In genomic region chr19:12460282-12461249, GRCm38 (mm10) we compare ENCODE assay signal across 15 mouse cellular contexts. TPM values are rescaled to one million over a fixed set of nuclear protein-coding genes. Genes with fewer than 3 reads are reported as not detected.
DNase-seq lines count a peak whose midpoint lies in the region; TF ChIP-seq lines count a peak whose summit lies in the region.
"Had no signal": no experiment of that assay in that cellular context is flagged by ENCODE, and none has a peak within 500 bp of the region (broad histone marks: within the 10 kb centered on the region; RNA-seq: fewer than 3 reads in every experiment).

Gene Mpeg1, plus strand, starts transcription at chr19:12460779.

- no peaks in the 10 kb centered on the region for H3K36me3 ChIP-seq in liver, adult 2 months (ENCODE audit: control insufficient read depth, insufficient read depth, low read length)
- peaks cover 1 to 29% of the 10 kb centered on the region in 2 experiments for H3K36me3 ChIP-seq in CH12.LX (replicated peaks in 1 of 2; ENCODE audit: control insufficient read depth in 1 of 2, insufficient read depth in 1 of 2, low read length in 1 of 2)
- peaks cover 16% of the 10 kb centered on the region for H3K36me3 ChIP-seq in megakaryocyte, embryonic 14.5 days (replicated peaks; ENCODE audit: low read length)
- H3K36me3 ChIP-seq: embryonic facial prominence, embryonic 13.5 days; lung, embryonic 15.5 days; neural tube, embryonic 15.5 days had no signal

- TF ChIP-seq RAD21 in CH12.LX (IDR thresholded peaks at IDR 0.05; ENCODE audit: low read depth, low read length) = no peak

- H3K79me2 ChIP-seq in liver, adult 2 months (ENCODE audit: control insufficient read depth, insufficient read depth, low read length) = no peaks in the 10 kb centered on the region
- H3K79me2 ChIP-seq in CH12.LX (replicated peaks; ENCODE audit: control insufficient read depth, extremely low read depth, insufficient read depth, poor library complexity, severe bottlenecking) = peaks cover 46% of the 10 kb centered on the region

- no peak for TF ChIP-seq CTCF in liver, adult 2 months (IDR thresholded peaks at IDR 0.05; ENCODE audit: low read depth, low read length)
- no peak for TF ChIP-seq CTCF in CH12.LX (conservative IDR thresholded peaks at IDR 0.05 in 1 of 2, IDR thresholded peaks at IDR 0.05 in 1 of 2; ENCODE audit: low read depth in 2 of 2, low read length in 2 of 2)
- no peak for TF ChIP-seq CTCF in bone marrow, adult 2 months (IDR thresholded peaks at IDR 0.05; ENCODE audit: control insufficient read depth, insufficient read depth, low read length)

- H3K9me3 ChIP-seq in CH12.LX (replicated peaks; ENCODE audit: low read length) = no peaks in the 10 kb centered on the region
- H3K9me3 ChIP-seq in megakaryocyte, embryonic 14.5 days = no peaks in the 10 kb centered on the region
- H3K9me3 ChIP-seq: embryonic facial prominence, embryonic 13.5 days; hindbrain, embryonic 12.5 days; lung, embryonic 15.5 days; neural tube, embryonic 15.5 days had no signal

- H3K27ac ChIP-seq in liver, adult 2 months (replicated peaks; ENCODE audit: insufficient read depth, low read depth, low read length) = peak within 1 kb of the TSS; percentile 44
- peak within 1 kb of the TSS; percentile 96 for H3K27ac ChIP-seq in CH12.LX (ENCODE audit: insufficient read depth, low read depth)
- peak within 1 kb of the TSS; percentile 84 for H3K27ac ChIP-seq in bone marrow, adult 2 months (ENCODE audit: control insufficient read depth, insufficient read depth, low read depth, low read length, poor library complexity)
- H3K27ac ChIP-seq: embryonic facial prominence, embryonic 13.5 days; heart, adult 2 months; hindbrain, embryonic 12.5 days; lung, embryonic 15.5 days; neural tube, embryonic 15.5 days had no signal

- peak; percentile 91 for TF ChIP-seq EP300 in CH12.LX (IDR thresholded peaks at IDR 0.05; ENCODE audit: low read length)

- DNase-seq in liver, adult 2 months (ENCODE audit: extremely low read depth, low read depth, low spot score) = peak; percentile 54
- DNase-seq in liver (no peak), CH12.LX (ENCODE audit: extremely low read depth) (peak; percentile 78)
- DNase-seq in right cerebral cortex, postnatal 25 days = no peak
- no peak for DNase-seq in gastrocnemius, postnatal 14 days
- DNase-seq in kidney, adult 18-20 months = no peak
- DNase-seq: cerebellum, adult 8-10 months; heart, adult 2 months; thymus, adult 18-20 months had no signal

- intact Hi-C loops in gastrocnemius, postnatal 14 days (cut with DNase I; ENCODE audit: low total_unique reads) = loop anchor here (5.0 kb wide), 1 partner anchor 52 kb away; no protein-coding TSS in a partner anchor

- peak within 1 kb of the TSS; percentile 87 for H3K4me2 ChIP-seq in CH12.LX (ENCODE audit: insufficient read depth, low read depth, poor library complexity, severe bottlenecking)
- H3K4me2 ChIP-seq: embryonic facial prominence, embryonic 13.5 days; hindbrain, embryonic 12.5 days; lung, embryonic 15.5 days; neural tube, embryonic 15.5 days had no signal

- TF ChIP-seq POLR2A in liver, adult 2 months (IDR thresholded peaks at IDR 0.05; ENCODE audit: extremely low read depth, insufficient read depth, low read length) = no peak
- peak; percentile 56; the same call in 1 of the 2 replicates for TF ChIP-seq POLR2A in CH12.LX (IDR thresholded peaks at IDR 0.05; ENCODE audit: low read depth, low read length)
- TF ChIP-seq POLR2A in bone marrow, adult 2 months (IDR thresholded peaks at IDR 0.05; ENCODE audit: borderline replicate concordance, control insufficient read depth, low read depth, low read length) = no peak

- in situ Hi-C loops in CH12.LX (cut with MboI; ENCODE audit: low pct_ligation_motif_present, low pct_unique_long_range_greater_than_20kb, low sequenced_read_pairs) = loop anchor here (5.0 kb wide), 1 partner anchor 42 kb away; the partner anchor contains the start of gene Dtx4

- H3K4me3 ChIP-seq in liver, adult 2 months (ENCODE audit: insufficient read depth, low read depth, low read length) = peak within 1 kb of the TSS; percentile 46
- H3K4me3 ChIP-seq in CH12.LX (replicated peaks in 1 of 3; ENCODE audit: low read depth in 2 of 3, low read length in 2 of 3, poor library complexity in 1 of 3) = peak within 1 kb of the TSS; percentile 74 to 99 (median 92)
- peak within 1 kb of the TSS; percentile 71 for H3K4me3 ChIP-seq in bone marrow, adult 2 months (replicated peaks; ENCODE audit: control insufficient read depth, low read depth, low read length)
- peak within 1 kb of the TSS; percentile 83 for H3K4me3 ChIP-seq in megakaryocyte, embryonic 14.5 days (replicated peaks)
- H3K4me3 ChIP-seq: embryonic facial prominence, embryonic 13.5 days; heart, adult 2 months; hindbrain, embryonic 12.5 days; lung, embryonic 15.5 days; neural tube, embryonic 15.5 days had no signal

- dilution Hi-C loops in CH12.LX (cut with MboI; ENCODE audit: extremely low pct_ligation_motif_present, extremely low pct_unique_long_range_greater_than_20kb, low sequenced_read_pairs) = no loop called here

- WGBS in liver, adult 2 months = 61% methylated on average over 11 of the region's 11 CpGs
- WGBS in bone marrow, adult 2 months = 53% methylated on average over 11 of the region's 11 CpGs

- peaks cover 7% of the 10 kb centered on the region; the same call in 1 of the 2 replicates for H3K4me1 ChIP-seq in liver, adult 2 months (ENCODE audit: control insufficient read depth, insufficient read depth, low read length)
- H3K4me1 ChIP-seq in CH12.LX (ENCODE audit: control insufficient read depth in 1 of 2, insufficient read depth in 2 of 2) = peaks cover 4 to 26% of the 10 kb centered on the region in 2 experiments; a peak in 3 of 4 replicates
- H3K4me1 ChIP-seq in bone marrow, adult 2 months (ENCODE audit: control insufficient read depth, insufficient read depth, low read length) = peaks cover 7% of the 10 kb centered on the region; the same call in 1 of the 2 replicates
- peaks cover 72% of the 10 kb centered on the region for H3K4me1 ChIP-seq in megakaryocyte, embryonic 14.5 days
- H3K4me1 ChIP-seq: hindbrain, embryonic 12.5 days; neural tube, embryonic 15.5 days had no signal

- no peaks in the 10 kb centered on the region for H3K27me3 ChIP-seq in liver, adult 2 months (ENCODE audit: control insufficient read depth, insufficient read depth, low read length)
- no peaks in the 10 kb centered on the region for H3K27me3 ChIP-seq in CH12.LX (replicated peaks)
- H3K27me3 ChIP-seq in megakaryocyte, embryonic 14.5 days (replicated peaks) = no peaks in the 10 kb centered on the region
- H3K27me3 ChIP-seq: embryonic facial prominence, embryonic 13.5 days; hindbrain, embryonic 12.5 days; lung, embryonic 15.5 days; neural tube, embryonic 15.5 days had no signal

- peak within 1 kb of the TSS; percentile 23; the same call in 1 of the 2 replicates for H3K9ac ChIP-seq in liver, adult 2 months (ENCODE audit: low read depth, low read length)
- H3K9ac ChIP-seq in CH12.LX (ENCODE audit: insufficient read depth, low read depth) = peak within 1 kb of the TSS; percentile 88
- H3K9ac ChIP-seq: embryonic facial prominence, embryonic 13.5 days; hindbrain, embryonic 12.5 days; lung, embryonic 15.5 days; neural tube, embryonic 15.5 days had no signal

TF ChIP-seq in CH12.LX, 34 proteins besides CTCF, POLR2A, EP300 and RAD21 (continues in another document):
- TF ChIP-seq TCF12 (IDR thresholded peaks at IDR 0.05; ENCODE audit: low read depth, low read length) (peak; percentile 62), CHD2 (IDR thresholded peaks at IDR 0.05; ENCODE audit: low read length) (peak; percentile 71), ZMIZ1 (IDR thresholded peaks at IDR 0.05; ENCODE audit: low read depth, low read length) (peak; percentile 67), ELF1 (IDR thresholded peaks at IDR 0.05; ENCODE audit: low read depth, low read length) (no peak), GABPA (IDR thresholded peaks at IDR 0.05; ENCODE audit: insufficient replicate concordance, low read depth, low read length) (no peak), MXI1 (IDR thresholded peaks at IDR 0.05; ENCODE audit: low read depth, low read length) (no peak; the same call in 1 of the 2 replicates), CHD1 (IDR thresholded peaks at IDR 0.05; ENCODE audit: low read depth, low read length) (peak; percentile 23; the same call in 1 of the 2 replicates), IRF4 (IDR thresholded peaks at IDR 0.05; ENCODE audit: low read depth, low read length) (peak; percentile 88), USF1 (IDR thresholded peaks at IDR 0.05; ENCODE audit: low read depth, low read length) (no peak), NELFE (IDR thresholded peaks at IDR 0.05; ENCODE audit: low read depth, low read length) (peak; percentile 46), MYC (IDR thresholded peaks at IDR 0.05; ENCODE audit: low read depth, low read length) (peak; percentile 49; the same call in 1 of the 2 replicates), USF2 (conservative IDR thresholded peaks at IDR 0.05; ENCODE audit: low read depth, low read length) (no peak), SIN3A (IDR thresholded peaks at IDR 0.05; ENCODE audit: low read length) (peak; percentile 89), RCOR1 (conservative IDR thresholded peaks at IDR 0.05; ENCODE audit: low read depth, low read length) (0 out of 2 replicates have a peak, but pooled peaks have one; percentile 62), POLR2AphosphoS2 (IDR thresholded peaks at IDR 0.05; ENCODE audit: low read depth, low read length) (no peak), ZKSCAN1 (IDR thresholded peaks at IDR 0.05; ENCODE audit: borderline replicate concordance, low read depth, low read length) (no peak), E2F4 (IDR thresholded peaks at IDR 0.05; ENCODE audit: insufficient replicate concordance, low read depth, low read length) (0 out of 2 replicates have a peak, but pooled peaks have one; percentile 50), TBP (conservative IDR thresholded peaks at IDR 0.05; ENCODE audit: low read depth, low read length) (peak; percentile 82), UBTF (IDR thresholded peaks at IDR 0.05; ENCODE audit: low read depth, low read length) (no peak), PAX5 (IDR thresholded peaks at IDR 0.05; ENCODE audit: low read length) (no peak), JUN (IDR thresholded peaks at IDR 0.05; ENCODE audit: insufficient read depth, low read depth, low read length) (no peak), JUND (conservative IDR thresholded peaks at IDR 0.05; ENCODE audit: low read depth, low read length) (no peak)

RNA-seq across cellular contexts. Expression of gene Mpeg1, which starts in this region (rescaled TPM):
- 27.1 and 30.9 TPM in 2 replicates for total RNA-seq in liver, adult 2 months (2014; rRNA removed)
- polyA plus RNA-seq in liver, adult 2 months (2012; rRNA removed) = 6.1 and 7.4 TPM in 2 replicates
- total RNA-seq in CH12.LX (2012; rRNA removed) (43.8 and 53.6 TPM in 2 replicates), CH12.LX (2014; rRNA removed) (67.0 and 68.0 TPM in 2 replicates)
- 241 and 270 TPM in 2 replicates for polyA plus RNA-seq in CH12.LX (2012; ENCODE audit: insufficient read length, low read depth)
- polyA plus RNA-seq in bone marrow, adult 2 months (2011; ENCODE audit: insufficient read depth, insufficient read length, low replicate concordance, missing spikeins) = 20.5 and 54.7 TPM in 2 replicates
- 6.5 TPM in 1 of 2 replicates, not detected in the other for polyA plus RNA-seq in megakaryocyte, embryonic 14.5 days (2012; ENCODE audit: insufficient read depth, low replicate concordance)
- 1 to 10 TPM; 1.5 to 1.6 TPM for total RNA-seq in gastrocnemius, postnatal 14 days (2021)

Comparison
In these comparisons a context has a peak if more than half of its experiments do, and no peak if none do; other contexts are left out.
1. RNA of gene Mpeg1 (total RNA-seq): 43.8 to 68.0 TPM in CH12.LX and 27.1 to 30.9 TPM in liver, adult 2 months; 1.5 to 1.6 TPM in gastrocnemius, postnatal 14 days; every median in the first group is over 10 times any median in the second.
2. DNase-seq: peak in liver, adult 2 months (single experiment) and CH12.LX (single experiment); none in liver (single experiment), right cerebral cortex, postnatal 25 days (single experiment), gastrocnemius, postnatal 14 days (single experiment) and kidney, adult 18-20 months (single experiment).
3. H3K27ac ChIP-seq: peak in every context shown above with its lines; median percentile 96 in CH12.LX; 84 in bone marrow, adult 2 months; 44 in liver, adult 2 months.
4. Peak in every context shown above with its lines, with median percentiles within 50 percentile points of each other: H3K4me3 ChIP-seq.